Mouse (Mus musculus): Measurements from ENCODE around the gene Gm20521.
A peak's percentile ranks its signal among the peaks of the same experiment; 100 is the strongest.

DNA sequence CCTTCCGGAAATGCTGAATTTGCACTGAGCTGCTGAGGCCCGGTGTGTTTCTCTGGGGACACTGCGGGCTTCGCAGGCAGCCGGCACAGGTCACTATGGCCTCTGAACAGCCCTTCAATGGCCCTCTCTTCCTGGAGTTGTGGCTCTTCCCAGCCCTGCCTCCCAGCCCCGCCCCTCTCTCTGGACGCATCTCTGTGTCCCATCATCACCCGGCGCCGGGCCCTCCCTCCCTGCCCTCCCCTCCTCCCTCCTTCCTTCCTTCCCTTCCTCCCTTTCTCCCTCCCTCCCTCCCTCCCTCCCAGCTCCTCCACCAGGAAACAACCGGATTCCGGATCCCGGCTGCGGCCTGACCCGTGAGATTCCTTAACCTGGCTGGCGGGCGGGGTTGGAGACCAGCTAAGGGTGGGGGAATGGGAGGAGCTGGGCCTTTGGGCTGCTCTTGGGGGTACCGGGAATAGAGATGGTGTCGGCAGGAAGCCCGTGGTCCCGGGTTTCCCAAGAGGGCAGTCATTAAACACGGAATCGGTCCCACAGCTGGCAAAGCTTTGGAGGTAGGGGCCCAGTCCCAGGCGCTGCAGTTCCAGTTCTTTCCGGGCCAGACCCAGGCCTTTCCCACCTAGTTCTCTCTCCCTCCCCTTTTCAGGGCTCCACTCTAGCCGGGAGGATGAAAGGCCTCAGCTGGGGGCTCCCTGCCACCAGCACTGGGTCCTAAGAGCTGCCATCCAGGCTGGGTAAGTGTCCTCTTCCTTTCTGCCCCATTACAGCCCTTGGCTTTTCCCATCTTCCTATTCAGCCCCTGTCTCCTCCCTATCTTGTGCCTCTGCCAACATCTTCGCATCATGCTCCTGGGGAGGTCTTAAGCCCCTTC, at the start of gene Gm20521, which contains the start of gene Bcl2l2:
- TF ChIP-seq POLR2A (IDR thresholded peaks at IDR 0.05; ENCODE audit: borderline replicate concordance, control insufficient read depth, low read depth, low read length) (peak; percentile 60; the same call in 1 of the 2 replicates), CTCF (IDR thresholded peaks at IDR 0.05; ENCODE audit: control insufficient read depth, insufficient read depth, low read length) (no peak)
